Mouse (Mus musculus) thymus, postnatal 14 days (tissue): ENCODE results near the gene Trappc2l.

Experiments used
- DNase-seq: peaks from one replicate; pipeline ENCODE4 v3.0.0; 2021

The Trappc2l gene

DNA sequence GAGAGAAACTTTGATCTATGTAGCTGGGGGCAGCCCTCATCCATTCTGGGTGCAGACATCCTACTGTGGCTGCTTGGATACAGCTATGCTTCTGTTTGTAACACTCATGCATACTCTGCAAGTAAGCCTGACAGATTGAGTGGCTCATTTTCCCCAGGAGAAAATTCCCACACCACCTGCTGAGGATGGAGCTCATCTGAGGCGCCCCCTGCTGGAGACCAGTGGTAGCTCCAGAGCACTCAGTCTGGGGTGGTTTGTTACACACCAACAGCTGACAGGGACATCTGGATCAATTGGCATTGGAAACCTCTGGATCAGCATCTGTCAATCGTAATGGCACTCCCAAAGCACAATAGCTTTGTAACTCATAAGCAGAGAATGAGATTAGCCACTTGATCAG lies 48.6 kb downstream of the Trappc2l start:
- peak; percentile 30 for DNase-seq

DNA sequence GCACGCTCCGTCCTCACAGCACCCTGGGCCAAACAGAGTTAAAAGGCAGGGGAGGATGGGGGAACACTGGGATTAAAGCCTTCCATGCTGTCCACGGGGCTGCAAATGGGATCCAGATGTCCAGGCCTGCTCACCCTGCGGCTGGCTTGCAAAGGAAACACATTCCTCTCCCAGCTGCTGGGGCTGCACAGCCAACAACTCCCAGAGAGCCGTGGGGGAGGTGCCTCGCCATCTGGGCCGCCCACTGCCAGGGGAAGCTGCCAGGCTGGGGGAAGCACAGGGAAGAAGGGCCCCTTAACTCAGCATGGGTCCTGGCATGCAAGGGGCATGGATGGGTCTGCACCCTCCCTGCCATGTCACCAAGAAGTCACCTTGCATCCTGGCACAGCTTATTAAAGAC lies 49.7 kb downstream of the Trappc2l start:
- DNase-seq, result no peak

DNA sequence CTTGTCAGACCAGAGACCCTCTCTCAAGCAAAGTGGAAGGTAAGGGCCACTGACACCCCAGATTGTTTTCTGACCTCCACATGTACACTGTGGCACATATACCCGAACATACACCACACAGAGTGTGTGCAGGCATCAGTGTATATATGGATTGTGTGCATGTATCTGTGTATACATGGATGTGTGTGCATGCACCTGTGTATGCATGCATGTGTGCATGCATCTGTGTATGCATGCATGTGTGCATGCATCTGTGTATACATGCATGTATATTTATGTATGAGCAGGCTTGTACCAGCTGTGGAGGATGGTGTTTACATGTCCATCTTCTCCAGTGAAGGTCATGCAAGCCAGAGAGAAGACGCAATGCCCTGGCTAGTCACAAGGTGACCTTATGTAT lies 50.5 kb downstream of the Trappc2l start:
- DNase-seq, result no peak

DNA sequence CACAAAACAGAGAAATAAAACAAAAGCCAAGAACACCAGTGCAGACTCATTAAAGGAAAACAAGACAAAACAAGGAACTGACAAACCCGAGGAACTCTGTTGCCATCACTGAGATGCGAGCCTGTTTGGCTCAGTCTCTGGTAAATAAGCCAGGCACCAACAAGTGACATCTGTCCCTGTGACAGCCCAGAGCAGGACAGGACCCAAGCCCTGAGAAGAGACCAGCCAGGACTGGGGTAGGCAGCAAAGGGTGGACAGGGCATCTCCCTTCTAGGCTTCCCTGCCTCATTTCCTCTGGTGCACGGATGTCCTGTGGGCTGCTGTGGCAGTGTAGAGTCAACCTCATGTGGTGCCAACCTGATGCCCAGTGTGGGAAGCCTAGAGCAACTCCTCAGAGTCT lies 51.7 kb downstream of the Trappc2l start:
- DNase-seq, result no peak

DNA sequence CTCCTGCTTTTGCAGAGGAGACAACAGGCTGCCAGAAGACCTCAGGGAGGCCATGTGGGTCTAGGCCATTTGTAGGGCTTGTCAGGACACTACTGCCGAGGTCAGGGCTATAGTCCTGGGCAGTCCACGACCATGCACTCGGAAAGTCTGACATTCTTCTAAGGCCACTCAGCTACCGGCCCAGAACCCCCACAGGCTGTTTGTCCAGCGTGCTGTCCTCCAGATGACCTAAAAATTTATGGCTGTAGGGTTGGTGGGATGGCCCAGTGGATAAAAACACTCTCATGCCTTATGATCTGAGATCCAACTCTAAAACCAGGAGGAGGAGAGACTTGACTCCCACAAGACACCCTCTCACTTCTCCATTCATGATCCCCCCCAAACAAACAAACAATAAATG lies 52.2 kb downstream of the Trappc2l start:
- DNase-seq, result no peak

DNA sequence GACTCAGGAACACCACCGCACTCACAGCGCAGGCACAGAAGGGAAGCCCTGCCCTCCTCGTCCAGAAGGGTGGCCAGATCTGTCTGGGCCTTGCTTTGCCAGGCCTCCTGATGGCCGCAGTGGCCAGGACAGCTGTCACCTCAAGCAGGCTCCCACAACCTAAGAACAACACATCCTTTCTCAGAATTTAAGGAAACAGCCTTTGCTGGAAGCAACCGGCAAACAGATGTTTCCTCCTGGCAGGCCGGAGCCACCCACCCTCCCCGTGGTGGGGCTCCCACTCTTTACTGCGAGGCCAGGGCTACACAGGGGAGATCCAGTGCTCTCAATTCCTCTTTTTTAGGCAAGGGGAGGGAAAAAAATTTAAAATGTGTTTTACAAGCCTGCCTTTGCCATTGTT lies 53.8 kb downstream of the Trappc2l start:
- no peak for DNase-seq

DNA sequence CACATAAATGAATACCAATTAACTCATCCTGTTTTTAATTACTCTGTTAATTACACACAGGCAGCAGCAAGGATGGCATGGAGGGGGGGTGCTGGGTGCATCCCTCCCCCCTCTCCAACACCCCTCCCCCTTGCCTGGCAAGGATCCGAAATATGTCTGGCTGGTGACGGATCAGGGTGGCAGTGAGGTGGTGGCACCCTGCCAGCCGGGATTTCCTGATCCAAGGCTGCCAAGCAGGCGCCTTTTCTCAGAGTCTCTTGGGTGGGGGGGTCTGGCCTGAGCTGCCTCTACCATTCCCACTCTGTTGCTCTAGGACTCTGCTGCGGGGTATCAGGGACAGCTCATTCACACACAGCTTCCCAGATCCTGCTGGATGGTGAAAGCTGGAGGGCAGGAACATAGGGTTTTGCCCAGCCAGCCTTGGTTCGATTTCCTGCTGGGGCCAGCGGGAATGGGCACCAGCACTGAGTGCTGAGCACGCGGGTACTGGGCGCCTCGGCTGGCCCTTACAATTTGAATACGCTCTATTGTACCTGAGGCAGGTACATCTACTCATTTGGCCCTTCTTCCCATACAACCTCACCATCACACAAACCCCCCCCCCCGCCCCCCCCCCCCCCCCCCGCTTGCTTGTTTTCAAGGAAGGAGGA lies 54.4 kb downstream of the Trappc2l start:
- DNase-seq, result no peak
